Mouse (Mus musculus): ENCODE data around the gene Hoxa4.

DNA sequence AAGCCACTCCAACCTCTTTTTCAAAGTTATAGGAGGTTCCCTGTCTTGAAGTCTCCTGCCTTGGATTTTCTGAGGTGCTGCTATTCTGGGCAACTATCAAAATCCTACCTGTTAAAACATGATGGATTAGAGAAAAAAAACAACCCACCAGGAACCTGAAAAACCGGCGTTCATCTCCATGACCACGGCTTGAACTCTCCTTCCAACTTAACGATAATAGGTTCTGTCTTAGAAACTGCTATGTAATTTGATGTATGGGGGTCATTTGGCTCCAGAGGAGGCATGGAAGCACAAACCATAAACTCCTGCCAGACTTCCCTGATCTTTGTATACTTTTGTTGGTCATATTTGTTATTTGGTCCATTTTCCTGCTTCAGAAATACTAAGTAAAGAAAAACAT, 17.9 kb downstream of the Hoxa4 start:
- TF ChIP-seq CTCF (IDR thresholded peaks at IDR 0.05; ENCODE audit: low read depth) (no peak), EP300 (IDR thresholded peaks at IDR 0.05; ENCODE audit: low read depth) (no peak)
